Mouse (Mus musculus) stomach, postnatal 0 days (tissue): ENCODE results near the gene Sept9.

Experiments used
- CTCF ChIP-seq: IDR thresholded peaks from 2 replicates; pipeline ENCODE4 v1.5.1; 2016; ENCODE audit warnings: antibody characterized with exemption, low read depth, mild to moderate bottlenecking, moderate library complexity
- EP300 ChIP-seq: optimal IDR thresholded peaks from 2 replicates; pipeline ENCODE3; 2016; ENCODE audit warnings: antibody characterized with exemption

DNA sequence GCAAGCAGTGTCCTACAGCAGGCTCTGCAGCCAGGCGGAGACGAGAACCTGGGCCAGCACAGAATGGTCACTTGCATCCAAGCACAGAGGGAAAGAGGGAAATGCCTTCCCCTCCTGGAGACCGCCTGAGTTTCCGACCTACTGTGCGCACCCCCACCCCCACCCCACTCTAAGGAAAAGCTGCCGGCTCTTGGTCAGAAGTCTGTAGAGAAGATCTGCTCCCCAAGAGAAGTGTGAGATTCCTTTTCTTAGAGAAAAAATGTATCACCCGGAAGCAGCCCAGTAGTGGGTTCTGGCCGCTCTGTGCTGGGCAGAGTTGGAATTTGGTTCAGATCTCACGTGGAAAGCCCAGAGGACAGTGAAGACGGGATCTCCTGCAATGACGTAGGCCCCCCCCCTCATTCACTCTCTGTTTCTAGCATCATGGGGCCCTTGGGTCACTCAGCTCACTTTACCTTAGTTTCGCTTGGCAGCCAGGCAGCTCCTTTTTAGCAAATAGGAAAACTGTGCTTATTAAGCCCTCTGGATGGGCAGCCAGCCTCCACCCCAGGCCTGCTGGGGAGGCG lies 133.8 kb downstream of the Sept9 start:
- TF ChIP-seq CTCF (no peak), EP300 (no peak)
